Mouse (Mus musculus) embryonic facial prominence, embryonic 10.5 days (tissue): ENCODE results near the gene Tmem267. TPM values are rescaled to one million over a fixed set of nuclear protein-coding genes. Genes with fewer than 3 reads are reported as not detected.

ENCODE experiments used
- DNase-seq: peaks from one replicate; pipeline ENCODE4 v3.0.0-alpha.2; 2017; ENCODE audit warnings: low spot score
- H3K27ac ChIP-seq: fragments of 300-500 bp; sonication (generic); replicated peaks from 2 replicates; pipeline ENCODE4 v1.5.1; 2016; ENCODE audit warnings: mild to moderate bottlenecking
- H3K27me3 ChIP-seq: fragments of 300-500 bp; sonication (generic); replicated peaks from 2 replicates; pipeline ENCODE4 v1.6.1; 2016; ENCODE audit warnings: low read depth, mild to moderate bottlenecking; ENCODE audit not compliant: poor library complexity, severe bottlenecking
- H3K36me3 ChIP-seq: fragments of 300-500 bp; sonication (generic); replicated peaks from 2 replicates; pipeline ENCODE4 v1.6.1; 2016; ENCODE audit warnings: mild to moderate bottlenecking, moderate library complexity
- H3K4me1 ChIP-seq: fragments of 300-500 bp; sonication (generic); 2 replicates; pipeline ENCODE4 v1.6.1; 2016
- H3K4me3 ChIP-seq: fragments of 300-500 bp; sonication (generic); 2 replicates; pipeline ENCODE4 v1.5.1; 2016; ENCODE audit warnings: mild to moderate bottlenecking, moderate library complexity
- H3K9me3 ChIP-seq: fragments of 300-500 bp; sonication (generic); 2 replicates; pipeline ENCODE4 v1.6.1; 2016; ENCODE audit warnings: mild to moderate bottlenecking
- WGBS: fragments of 180-500 bp; shearing (Covaris S2); methylation state at CpG from one replicate; pipeline ENCODE4 v1.1.7; 2016; 5-methylcytosine and 5-hydroxymethylcytosine counted together
- polyA plus RNA-seq: library from polyadenylated mRNA; unstranded; fragments of >200 nt; fragmentation: Nextera tagmentation; extraction: Ambion mirVana; gene quantifications from 2 replicates; pipeline ENCODE4 v1.2.1, GENCODE M21; 2016

The Tmem267 gene
- polyA plus RNA-seq, 1 experiment from 2014 or later = 1.0 TPM

GRCm38 (mm10) chr13:119631482-119632155 lies 143.8 kb downstream of the Tmem267 start:
- Histone ChIP-seq H3K4me1 (no peaks in the 10 kb centered on the region), H3K9me3 (no peaks in the 10 kb centered on the region), H3K27me3 (no peaks in the 10 kb centered on the region), H3K27ac (peak overlapping the region; percentile 68), H3K4me3 (peak overlapping the region; percentile 61), H3K36me3 (no peaks in the 10 kb centered on the region)
- WGBS = 8% methylated on average over 33 of the region's 33 CpGs
- peak; percentile 93 for DNase-seq

GRCm38 (mm10) chr13:119632156-119632548 lies 144.3 kb downstream of the Tmem267 start:
- H3K9me3 ChIP-seq = no peaks in the 10 kb centered on the region
- 90% methylated on average over 4 of the region's 4 CpGs for WGBS
- H3K27ac ChIP-seq = peak overlapping the region; percentile 68; the same call in 1 of the 2 replicates
- H3K36me3 ChIP-seq = no peaks in the 10 kb centered on the region
- DNase-seq = no peak
- H3K4me3 ChIP-seq = peak overlapping the region; percentile 61
- no peaks in the 10 kb centered on the region for H3K27me3 ChIP-seq
- no peaks in the 10 kb centered on the region for H3K4me1 ChIP-seq

GRCm38 (mm10) chr13:119635496-119635895 lies 147.7 kb downstream of the Tmem267 start:
- H3K36me3 ChIP-seq = no peaks in the 10 kb centered on the region
- no peak overlapping the region for H3K27ac ChIP-seq
- 61% methylated on average over 2 of the region's 2 CpGs for WGBS
- no peaks in the 10 kb centered on the region for H3K4me1 ChIP-seq
- no peak overlapping the region for H3K4me3 ChIP-seq
- DNase-seq = no peak
- H3K27me3 ChIP-seq = no peaks in the 10 kb centered on the region
- no peaks in the 10 kb centered on the region for H3K9me3 ChIP-seq

- DNase-seq = no peak
- no peak overlapping the region for H3K27ac ChIP-seq
- WGBS = 79% methylated on average over 4 of the region's 4 CpGs
- no peaks in the 10 kb centered on the region for H3K36me3 ChIP-seq
- H3K27me3 ChIP-seq = no peaks in the 10 kb centered on the region
- no peak overlapping the region for H3K4me3 ChIP-seq
- no peaks in the 10 kb centered on the region for H3K4me1 ChIP-seq
- no peaks in the 10 kb centered on the region for H3K9me3 ChIP-seq
These were observed 150.0 kb downstream of the Tmem267 start for GRCm38 (mm10) chr13:119637837-119638236.

- no peaks in the 10 kb centered on the region for H3K9me3 ChIP-seq
- DNase-seq = no peak
- no peaks in the 10 kb centered on the region for H3K27me3 ChIP-seq
- H3K4me1 ChIP-seq = no peaks in the 10 kb centered on the region
- no peaks in the 10 kb centered on the region for H3K36me3 ChIP-seq
- no peak overlapping the region for H3K4me3 ChIP-seq
- no peak overlapping the region for H3K27ac ChIP-seq
- 90% methylated on average over 5 of the region's 5 CpGs for WGBS
These were observed 150.6 kb downstream of the Tmem267 start for GRCm38 (mm10) chr13:119638449-119638848.

GRCm38 (mm10) chr13:119639302-119639701 lies 151.5 kb downstream of the Tmem267 start:
- Histone ChIP-seq H3K27ac (no peak overlapping the region), H3K27me3 (no peaks in the 10 kb centered on the region), H3K4me3 (no peak overlapping the region), H3K36me3 (no peaks in the 10 kb centered on the region), H3K4me1 (no peaks in the 10 kb centered on the region), H3K9me3 (no peaks in the 10 kb centered on the region)
- WGBS = 88% methylated on average over 5 of the region's 5 CpGs
- DNase-seq = no peak

GRCm38 (mm10) chr13:119640504-119640903 lies 152.7 kb downstream of the Tmem267 start:
- DNase-seq = no peak
- H3K9me3 ChIP-seq = no peaks in the 10 kb centered on the region
- H3K4me3 ChIP-seq = no peak overlapping the region
- H3K27me3 ChIP-seq = no peaks in the 10 kb centered on the region
- H3K27ac ChIP-seq = no peak overlapping the region
- WGBS = 43% methylated on average over 4 of the region's 4 CpGs
- H3K36me3 ChIP-seq = no peaks in the 10 kb centered on the region
- no peaks in the 10 kb centered on the region for H3K4me1 ChIP-seq

- Histone ChIP-seq H3K27ac (no peak overlapping the region), H3K9me3 (no peaks in the 10 kb centered on the region), H3K27me3 (no peaks in the 10 kb centered on the region), H3K36me3 (no peaks in the 10 kb centered on the region), H3K4me1 (no peaks in the 10 kb centered on the region), H3K4me3 (no peak overlapping the region)
- WGBS = 84% methylated on average over 7 of the region's 7 CpGs
- no peak for DNase-seq
These were observed 153.3 kb downstream of the Tmem267 start for GRCm38 (mm10) chr13:119641145-119641544.

- Histone ChIP-seq H3K9me3 (no peaks in the 10 kb centered on the region), H3K27me3 (no peaks in the 10 kb centered on the region), H3K4me1 (no peaks in the 10 kb centered on the region), H3K36me3 (no peaks in the 10 kb centered on the region), H3K4me3 (no peak overlapping the region), H3K27ac (no peak overlapping the region)
- DNase-seq = no peak
- WGBS = 68% methylated on average over 5 of the region's 5 CpGs
These were observed 156.9 kb downstream of the Tmem267 start for GRCm38 (mm10) chr13:119644769-119645168.

- H3K27me3 ChIP-seq = no peaks in the 10 kb centered on the region
- H3K27ac ChIP-seq = no peak overlapping the region
- H3K36me3 ChIP-seq = no peaks in the 10 kb centered on the region
- WGBS = 88% methylated on average over 1 of the region's 1 CpGs
- no peak for DNase-seq
- no peaks in the 10 kb centered on the region for H3K9me3 ChIP-seq
- H3K4me1 ChIP-seq = no peaks in the 10 kb centered on the region
- no peak overlapping the region for H3K4me3 ChIP-seq
These were observed 158.7 kb downstream of the Tmem267 start for GRCm38 (mm10) chr13:119646511-119646910.

- DNase-seq = no peak
- Histone ChIP-seq H3K4me3 (no peak overlapping the region), H3K9me3 (no peaks in the 10 kb centered on the region), H3K27ac (no peak overlapping the region), H3K4me1 (no peaks in the 10 kb centered on the region), H3K27me3 (no peaks in the 10 kb centered on the region), H3K36me3 (no peaks in the 10 kb centered on the region)
- 76% methylated on average over 15 of the region's 15 CpGs for WGBS
These were observed 161.3 kb downstream of the Tmem267 start for GRCm38 (mm10) chr13:119648891-119649698.

- no peaks in the 10 kb centered on the region for H3K36me3 ChIP-seq
- 86% methylated on average over 1 of the region's 1 CpGs for WGBS
- no peaks in the 10 kb centered on the region for H3K27me3 ChIP-seq
- no peaks in the 10 kb centered on the region for H3K4me1 ChIP-seq
- H3K4me3 ChIP-seq = no peak overlapping the region
- no peaks in the 10 kb centered on the region for H3K9me3 ChIP-seq
- no peak overlapping the region for H3K27ac ChIP-seq
- no peak for DNase-seq
These were observed 161.8 kb downstream of the Tmem267 start for GRCm38 (mm10) chr13:119649699-119650046.

GRCm38 (mm10) chr13:119654734-119655133 lies 166.9 kb downstream of the Tmem267 start:
- no peaks in the 10 kb centered on the region for H3K4me1 ChIP-seq
- no peaks in the 10 kb centered on the region for H3K36me3 ChIP-seq
- no peaks in the 10 kb centered on the region for H3K27me3 ChIP-seq
- no peaks in the 10 kb centered on the region for H3K9me3 ChIP-seq
- 90% methylated on average over 2 of the region's 2 CpGs for WGBS
- no peak for DNase-seq
- no peak overlapping the region for H3K27ac ChIP-seq
- no peak overlapping the region for H3K4me3 ChIP-seq
